Mouse (Mus musculus) hindbrain, embryonic 15.5 days (tissue): ENCODE measurements at regions not wholly inside any gene's neighbourhood (a gene's known extent, or its start where the extent isn't known, plus 50 kb on each side); places are given as distances from the start of the nearest gene placed in this dataset.

Source experiments
- ATAC-seq: fragments of 200-750 bp; cut with Nextera tagmentation; 2 replicates; pipeline ENCODE4 v1.8.0; 2017; ENCODE audit warnings: low read depth, moderate number of reproducible peaks, moderate TSS enrichment; ENCODE audit not compliant: low FRiP score
- H3K27ac ChIP-seq: fragments of 300-500 bp; sonication (generic); replicated peaks from 2 replicates; pipeline ENCODE4 v1.5.1; 2015; ENCODE audit warnings: mild to moderate bottlenecking, inconsistent platforms
- H3K27me3 ChIP-seq: fragments of 300-500 bp; sonication (generic); 2 replicates; pipeline ENCODE4 v1.6.1; 2015; ENCODE audit warnings: control low read depth, inconsistent platforms
- H3K36me3 ChIP-seq: fragments of 300-500 bp; sonication (generic); 2 replicates; pipeline ENCODE4 v1.6.1; 2015; ENCODE audit warnings: control low read depth, inconsistent platforms
- H3K4me1 ChIP-seq: fragments of 300-500 bp; sonication (generic); replicated peaks from 2 replicates; pipeline ENCODE4 v1.6.1; 2015; ENCODE audit warnings: control low read depth, inconsistent platforms
- H3K4me2 ChIP-seq: fragments of 300-500 bp; sonication (generic); 2 replicates; pipeline ENCODE4 v1.6.1; 2015; ENCODE audit warnings: moderate library complexity, mild to moderate bottlenecking, inconsistent platforms
- H3K4me3 ChIP-seq: fragments of 300-500 bp; sonication (generic); 2 replicates; pipeline ENCODE4 v1.5.1; 2015; ENCODE audit warnings: mild to moderate bottlenecking, inconsistent platforms
- H3K9ac ChIP-seq: fragments of 300-500 bp; sonication (generic); 2 replicates; pipeline ENCODE4 v1.6.1; 2015; ENCODE audit warnings: inconsistent platforms
- H3K9me3 ChIP-seq: fragments of 300-500 bp; sonication (generic); 2 replicates; pipeline ENCODE4 v1.6.1; 2016; ENCODE audit warnings: control low read depth, inconsistent platforms
- WGBS: fragments of 180-500 bp; shearing (Covaris S2); methylation state at CpG from one replicate; pipeline ENCODE4 v1.1.7; 2015; 5-methylcytosine and 5-hydroxymethylcytosine counted together

DNA sequence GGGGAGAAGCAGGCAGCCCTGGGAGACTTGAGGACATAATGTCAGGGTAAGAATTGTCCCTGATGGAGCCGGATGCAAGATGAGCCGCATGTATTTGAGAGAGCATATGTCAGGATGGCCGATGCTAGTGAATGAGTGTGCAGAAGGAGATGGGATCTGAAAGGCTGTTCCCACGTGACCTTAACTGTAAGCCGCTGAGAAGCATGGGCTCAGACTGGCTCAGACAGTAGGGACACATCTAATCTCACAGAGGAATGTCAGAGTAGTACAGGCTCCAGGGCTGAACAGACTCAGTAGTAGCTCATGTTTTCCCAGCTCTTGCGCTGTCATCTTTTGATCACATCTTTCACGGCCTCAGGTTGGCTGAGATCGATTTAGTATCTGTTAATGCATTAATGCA, 145.4 kb downstream of the Rsl24d1 start:
- no peaks in the 10 kb centered on the region for H3K4me1 ChIP-seq
- no peak overlapping the region for H3K9ac ChIP-seq
- H3K4me3 ChIP-seq: no peak overlapping the region
- H3K4me2 ChIP-seq: no peak overlapping the region
- H3K27me3 ChIP-seq: no peaks in the 10 kb centered on the region
- no peak for ATAC-seq
- H3K27ac ChIP-seq: no peak overlapping the region
- no peaks in the 10 kb centered on the region for H3K36me3 ChIP-seq
- no peaks in the 10 kb centered on the region for H3K9me3 ChIP-seq
- WGBS: 85% methylated on average over 8 of the region's 8 CpGs

- 21% methylated on average over 5 of the region's 5 CpGs for WGBS
Measured at GRCm38 (mm10) chr9:73262711-73263110, 149.5 kb downstream of the Rsl24d1 start.

GRCm38 (mm10) chr9:73270249-73270648, 157.0 kb downstream of the Rsl24d1 start:
- H3K27me3 ChIP-seq: no peaks in the 10 kb centered on the region
- H3K27ac ChIP-seq: no peak overlapping the region
- 75% methylated on average over 5 of the region's 5 CpGs for WGBS
- H3K4me1 ChIP-seq: no peaks in the 10 kb centered on the region
- H3K36me3 ChIP-seq: no peaks in the 10 kb centered on the region
- H3K9me3 ChIP-seq: no peaks in the 10 kb centered on the region
- H3K9ac ChIP-seq: no peak overlapping the region
- H3K4me2 ChIP-seq: no peak overlapping the region
- H3K4me3 ChIP-seq: no peak overlapping the region
- no peak for ATAC-seq

More at GRCm38 (mm10) chr9:73262711-73263110, 149.5 kb downstream of the Rsl24d1 start:
- no peak for ATAC-seq
- Histone ChIP-seq H3K9me3 (no peaks in the 10 kb centered on the region), H3K4me3 (no peak overlapping the region), H3K36me3 (no peaks in the 10 kb centered on the region), H3K9ac (no peak overlapping the region), H3K4me2 (no peak overlapping the region), H3K4me1 (no peaks in the 10 kb centered on the region), H3K27ac (no peak overlapping the region), H3K27me3 (no peaks in the 10 kb centered on the region)

DNA sequence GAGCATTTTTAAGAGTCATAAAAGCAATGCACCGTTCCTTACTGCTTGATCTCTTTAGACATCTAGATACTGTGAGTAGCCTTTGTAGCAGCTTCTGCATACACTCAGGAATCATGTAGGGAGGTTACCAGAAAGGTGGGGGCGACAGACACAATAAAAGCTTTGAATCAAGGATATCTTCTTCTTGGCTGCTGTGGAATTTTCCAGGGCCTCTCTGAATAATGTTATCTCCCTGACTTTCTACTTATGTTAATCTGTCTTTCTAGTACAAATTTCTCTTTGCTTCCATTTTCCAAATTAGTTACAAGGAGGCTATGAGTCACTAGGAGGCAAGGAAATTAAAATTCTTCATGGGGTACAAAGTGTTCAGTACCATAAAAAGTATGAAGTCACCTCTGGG, 159.4 kb downstream of the Rsl24d1 start:
- Histone ChIP-seq H3K4me2 (no peak overlapping the region), H3K9ac (no peak overlapping the region), H3K27me3 (no peaks in the 10 kb centered on the region), H3K4me1 (no peaks in the 10 kb centered on the region), H3K9me3 (no peaks in the 10 kb centered on the region), H3K4me3 (no peak overlapping the region), H3K36me3 (no peaks in the 10 kb centered on the region), H3K27ac (no peak overlapping the region)
- no peak for ATAC-seq
- WGBS: 80% methylated on average over 2 of the region's 2 CpGs

DNA sequence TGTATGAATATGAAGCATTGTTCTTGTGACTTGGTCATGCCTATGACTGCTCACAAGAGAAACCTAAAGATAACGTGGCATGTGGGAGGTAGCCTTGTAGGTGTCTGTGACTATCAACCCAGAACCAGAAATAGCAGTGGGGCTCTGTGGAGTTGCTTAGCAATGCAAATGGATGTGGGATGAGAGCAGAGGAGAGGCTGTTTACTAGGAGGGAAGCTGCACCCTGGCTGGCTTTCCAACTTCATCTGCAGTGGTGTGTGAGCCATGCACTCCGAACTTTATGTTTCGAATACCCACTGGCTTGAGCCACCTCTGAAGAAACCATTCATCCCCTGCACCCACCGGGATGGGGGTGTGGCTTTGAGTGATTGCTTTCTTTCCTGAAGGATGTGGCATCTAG, 160.5 kb downstream of the Rsl24d1 start:
- H3K4me3 ChIP-seq: no peak overlapping the region
- no peaks in the 10 kb centered on the region for H3K36me3 ChIP-seq
- H3K4me2 ChIP-seq: no peak overlapping the region
- H3K4me1 ChIP-seq: no peaks in the 10 kb centered on the region
- no peak overlapping the region for H3K9ac ChIP-seq
- no peaks in the 10 kb centered on the region for H3K9me3 ChIP-seq
- no peaks in the 10 kb centered on the region for H3K27me3 ChIP-seq
- no peak overlapping the region for H3K27ac ChIP-seq
- no peak for ATAC-seq
- 76% methylated on average over 4 of the region's 4 CpGs for WGBS

- Histone ChIP-seq H3K9me3 (no peaks in the 10 kb centered on the region), H3K4me2 (no peak overlapping the region), H3K27me3 (no peaks in the 10 kb centered on the region), H3K4me3 (no peak overlapping the region), H3K4me1 (no peaks in the 10 kb centered on the region), H3K36me3 (no peaks in the 10 kb centered on the region), H3K27ac (0 out of 2 replicates have a peak overlapping the region, but pooled peaks have one; percentile 21), H3K9ac (no peak overlapping the region)
- no peak for ATAC-seq
- 43% methylated on average over 2 of the region's 2 CpGs for WGBS
Measured at GRCm38 (mm10) chr9:73275671-73276070, 162.4 kb downstream of the Rsl24d1 start.

- Histone ChIP-seq H3K9ac (no peak overlapping the region), H3K36me3 (no peaks in the 10 kb centered on the region), H3K9me3 (no peaks in the 10 kb centered on the region), H3K4me1 (no peaks in the 10 kb centered on the region), H3K27ac (no peak overlapping the region), H3K27me3 (no peaks in the 10 kb centered on the region), H3K4me3 (no peak overlapping the region), H3K4me2 (no peak overlapping the region)
- ATAC-seq: no peak
- 94% methylated on average over 6 of the region's 6 CpGs for WGBS
Measured at GRCm38 (mm10) chr9:73295287-73295686, 182.1 kb downstream of the Rsl24d1 start.

DNA sequence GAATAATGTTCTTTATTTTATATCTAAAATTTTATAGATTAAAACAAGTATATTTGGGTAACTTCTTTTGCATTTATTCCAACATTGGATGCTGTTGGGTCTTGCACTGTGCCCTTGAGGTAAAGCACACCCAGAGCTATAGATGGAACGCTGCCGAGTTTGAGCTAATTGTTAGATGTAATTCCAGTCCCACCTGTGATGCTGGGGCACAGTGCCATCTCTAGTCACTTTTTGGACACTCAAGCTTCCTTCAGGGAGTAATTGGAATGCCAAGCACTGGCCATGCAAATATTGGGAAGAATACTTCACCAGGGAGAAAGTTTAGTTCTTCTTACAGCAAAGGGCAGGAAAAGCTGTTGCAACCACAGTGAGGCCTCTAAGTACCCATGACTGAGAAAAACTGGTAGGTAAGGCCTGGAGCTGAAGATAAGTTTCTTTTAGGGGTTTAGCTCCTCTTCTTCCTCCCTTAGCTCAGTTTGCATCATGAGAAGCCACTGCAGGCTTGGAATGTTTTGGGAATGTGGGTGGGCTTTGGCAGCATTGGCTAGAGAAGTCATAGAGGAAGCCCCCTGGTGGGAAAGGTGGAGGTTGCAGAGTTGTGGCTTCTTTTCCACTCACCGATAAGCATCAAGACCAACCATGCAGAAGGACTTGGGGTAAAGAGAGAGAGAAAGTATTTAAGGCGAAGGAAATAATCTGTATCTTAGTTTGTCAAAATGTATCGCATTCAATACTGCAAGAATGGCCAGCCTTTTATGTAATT, 189.1 kb downstream of the Rsl24d1 start:
- 86% methylated on average over 5 of the region's 5 CpGs for WGBS
- H3K4me2 ChIP-seq: no peak overlapping the region

DNA sequence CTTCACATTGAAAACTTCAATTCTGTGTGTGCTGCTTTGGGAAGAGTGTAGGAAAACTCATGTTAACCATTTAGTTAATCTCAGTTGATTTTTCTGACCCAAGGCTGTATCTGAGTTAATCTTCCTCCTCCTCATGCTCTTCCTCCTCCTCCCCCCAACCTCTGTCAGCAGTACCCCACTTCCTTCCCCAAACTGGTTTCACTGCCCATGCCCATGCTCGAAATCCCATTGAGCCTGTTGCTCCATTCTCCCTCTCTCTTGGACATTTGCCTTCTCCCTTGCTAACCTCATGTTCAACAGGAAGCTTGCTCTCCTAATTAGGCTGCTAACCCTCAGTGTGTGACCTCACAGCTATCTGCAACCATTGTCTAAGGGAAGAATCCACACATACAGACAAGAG, 203.8 kb downstream of the Rsl24d1 start:
- H3K36me3 ChIP-seq: no peaks in the 10 kb centered on the region
- ATAC-seq: no peak
- H3K4me3 ChIP-seq: no peak overlapping the region
- 69% methylated on average over 1 of the region's 1 CpGs for WGBS
- H3K27me3 ChIP-seq: no peaks in the 10 kb centered on the region
- no peak overlapping the region for H3K9ac ChIP-seq
- no peak overlapping the region for H3K27ac ChIP-seq
- no peaks in the 10 kb centered on the region for H3K4me1 ChIP-seq
- no peaks in the 10 kb centered on the region for H3K9me3 ChIP-seq
- no peak overlapping the region for H3K4me2 ChIP-seq

More for the DNA sequence above, 189.1 kb downstream of the Rsl24d1 start:
- no peak for ATAC-seq
- H3K9ac ChIP-seq: no peak overlapping the region
- no peaks in the 10 kb centered on the region for H3K27me3 ChIP-seq
- H3K4me1 ChIP-seq: no peaks in the 10 kb centered on the region
- no peak overlapping the region for H3K4me3 ChIP-seq
- H3K27ac ChIP-seq: no peak overlapping the region
- H3K36me3 ChIP-seq: no peaks in the 10 kb centered on the region
- no peaks in the 10 kb centered on the region for H3K9me3 ChIP-seq

- Histone ChIP-seq H3K4me2 (no peak overlapping the region), H3K4me1 (no peaks in the 10 kb centered on the region), H3K4me3 (no peak overlapping the region), H3K27ac (no peak overlapping the region), H3K27me3 (no peaks in the 10 kb centered on the region), H3K36me3 (no peaks in the 10 kb centered on the region), H3K9ac (no peak overlapping the region), H3K9me3 (no peaks in the 10 kb centered on the region)
- WGBS: 91% methylated on average over 2 of the region's 2 CpGs
- ATAC-seq: no peak
Measured at GRCm38 (mm10) chr9:73319704-73320307, 206.6 kb downstream of the Rsl24d1 start.

DNA sequence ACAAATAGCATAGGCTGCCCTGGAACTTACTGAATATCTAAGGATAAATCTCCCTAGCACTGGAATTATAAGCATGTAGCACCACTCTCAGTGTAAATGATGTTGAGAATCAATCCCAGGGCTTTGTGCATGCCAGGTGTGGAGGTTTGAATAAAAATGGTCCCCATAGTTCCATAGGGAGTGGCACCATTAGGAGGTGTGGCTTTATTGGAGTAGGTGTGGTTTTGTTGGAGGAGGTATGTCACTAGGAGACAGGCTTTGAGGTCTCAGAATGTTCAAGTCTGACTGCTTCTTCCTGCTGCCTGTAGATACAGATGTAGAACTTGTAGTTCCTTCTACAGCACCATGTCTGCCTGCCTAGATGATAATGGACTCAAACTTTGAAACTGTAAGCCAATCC, 217.8 kb downstream of the Rsl24d1 start:
- H3K9ac ChIP-seq: no peak overlapping the region
- ATAC-seq: no peak
- no peak overlapping the region for H3K4me3 ChIP-seq
- no peak overlapping the region for H3K27ac ChIP-seq
- H3K4me1 ChIP-seq: no peaks in the 10 kb centered on the region
- no peak overlapping the region for H3K4me2 ChIP-seq
- H3K9me3 ChIP-seq: no peaks in the 10 kb centered on the region
- H3K27me3 ChIP-seq: no peaks in the 10 kb centered on the region
- no peaks in the 10 kb centered on the region for H3K36me3 ChIP-seq

GRCm38 (mm10) chr9:73336039-73336438, 222.8 kb downstream of the Rsl24d1 start:
- Histone ChIP-seq H3K9ac (no peak overlapping the region), H3K27me3 (no peaks in the 10 kb centered on the region), H3K4me1 (no peaks in the 10 kb centered on the region), H3K4me2 (no peak overlapping the region), H3K4me3 (no peak overlapping the region), H3K9me3 (no peaks in the 10 kb centered on the region), H3K36me3 (no peaks in the 10 kb centered on the region), H3K27ac (no peak overlapping the region)
- ATAC-seq: no peak
- 87% methylated on average over 5 of the region's 5 CpGs for WGBS
